Mouse (Mus musculus) forebrain, embryonic 11.5 days (tissue): Measurements from ENCODE around the gene Iqgap2. TPM values are rescaled to one million over a fixed set of nuclear protein-coding genes. Genes with fewer than 3 reads are reported as not detected.

Experiments used
- ATAC-seq: fragments of 200-750 bp; cut with Nextera tagmentation; replicated peaks from 2 replicates; pipeline ENCODE4 v1.8.0; 2017; ENCODE audit warnings: moderate TSS enrichment; ENCODE audit not compliant: low FRiP score
- DNase-seq: peaks from one replicate; pipeline ENCODE4 v3.0.0-alpha.2; 2017; ENCODE audit warnings: low spot score
- H3K27ac ChIP-seq: fragments of 300-500 bp; sonication (generic); 2 replicates; pipeline ENCODE4 v1.5.1; 2014; ENCODE audit warnings: low read depth, low read length
- H3K27me3 ChIP-seq: fragments of 300-500 bp; sonication (generic); 2 replicates; pipeline ENCODE4 v1.6.1; 2014; ENCODE audit warnings: mild to moderate bottlenecking, low read length, mixed read lengths; ENCODE audit not compliant: control insufficient read depth, insufficient read depth
- H3K36me3 ChIP-seq: fragments of 300-500 bp; sonication (generic); 2 replicates; pipeline ENCODE4 v1.6.1; 2014; ENCODE audit warnings: mild to moderate bottlenecking, low read length, moderate library complexity, mixed read lengths; ENCODE audit not compliant: control insufficient read depth, insufficient read depth
- H3K4me1 ChIP-seq: fragments of 300-500 bp; sonication (generic); replicated peaks from 2 replicates; pipeline ENCODE4 v1.6.1; 2014; ENCODE audit warnings: low read length, mixed read lengths; ENCODE audit not compliant: control insufficient read depth, insufficient read depth
- H3K4me2 ChIP-seq: fragments of 300-500 bp; sonication (generic); 2 replicates; pipeline ENCODE4 v1.6.1; 2014; ENCODE audit warnings: low read depth, mild to moderate bottlenecking, low read length, moderate library complexity, mixed read lengths; ENCODE audit not compliant: severe bottlenecking
- H3K4me3 ChIP-seq: fragments of 300-500 bp; sonication (generic); 2 replicates; pipeline ENCODE4 v1.5.1; 2014; ENCODE audit warnings: low read depth, low read length
- H3K9ac ChIP-seq: fragments of 300-500 bp; sonication (generic); 2 replicates; pipeline ENCODE4 v1.6.1; 2014; ENCODE audit warnings: low read length
- H3K9me3 ChIP-seq: fragments of 300-500 bp; sonication (generic); 2 replicates; pipeline ENCODE4 v1.6.1; 2016; ENCODE audit warnings: low read length, mixed read lengths; ENCODE audit not compliant: control insufficient read depth
- WGBS: fragments of 180-500 bp; shearing (Covaris S2); extraction: QIAGEN DNeasy Blood & Tissue Kit; methylation state at CpG from one replicate; pipeline ENCODE4 v1.1.7; 2014; 5-methylcytosine and 5-hydroxymethylcytosine counted together
- polyA plus RNA-seq: library from polyadenylated mRNA; unstranded; fragments of >200 nt; fragmentation: Nextera tagmentation; extraction: Ambion mirVana; gene quantifications from 2 replicates; pipeline ENCODE4 v1.2.1, GENCODE M21; 2014

Iqgap2 gene
- polyA plus RNA-seq, 1 experiment from 2014 or later = 20.1 TPM

DNA sequence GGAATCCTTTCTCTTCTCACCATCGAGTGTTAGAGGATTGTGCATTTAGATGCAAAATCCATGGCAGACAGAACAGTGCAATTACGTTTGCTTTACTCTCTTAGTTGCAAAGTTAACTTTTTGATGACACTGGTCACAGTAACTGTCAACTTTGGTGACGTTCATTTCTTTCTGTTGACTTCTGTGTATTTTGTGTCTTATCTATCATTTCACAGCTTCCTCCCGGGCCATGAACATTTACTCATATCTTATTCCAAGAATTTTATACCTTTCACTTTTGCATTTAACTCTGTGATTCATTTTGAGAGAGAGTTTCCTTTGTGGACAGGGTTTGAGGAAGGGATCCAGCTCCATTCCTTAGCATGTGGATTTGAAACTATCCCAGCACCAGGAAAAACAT is 238.0 kb downstream of the Iqgap2 start:
- no peak overlapping the region for H3K4me2 ChIP-seq
- 86% methylated on average over 4 of the region's 4 CpGs for WGBS
- H3K4me1 ChIP-seq = 0 out of 2 replicates have a peak, but pooled peaks cover 2% of the 10 kb centered on the region
- H3K4me3 ChIP-seq = no peak overlapping the region
- H3K27ac ChIP-seq = no peak overlapping the region
- H3K36me3 ChIP-seq = no peaks in the 10 kb centered on the region
- DNase-seq (no peak), ATAC-seq (no peak)
- no peaks in the 10 kb centered on the region for H3K9me3 ChIP-seq
- H3K9ac ChIP-seq = no peak overlapping the region
- H3K27me3 ChIP-seq = no peaks in the 10 kb centered on the region

DNA sequence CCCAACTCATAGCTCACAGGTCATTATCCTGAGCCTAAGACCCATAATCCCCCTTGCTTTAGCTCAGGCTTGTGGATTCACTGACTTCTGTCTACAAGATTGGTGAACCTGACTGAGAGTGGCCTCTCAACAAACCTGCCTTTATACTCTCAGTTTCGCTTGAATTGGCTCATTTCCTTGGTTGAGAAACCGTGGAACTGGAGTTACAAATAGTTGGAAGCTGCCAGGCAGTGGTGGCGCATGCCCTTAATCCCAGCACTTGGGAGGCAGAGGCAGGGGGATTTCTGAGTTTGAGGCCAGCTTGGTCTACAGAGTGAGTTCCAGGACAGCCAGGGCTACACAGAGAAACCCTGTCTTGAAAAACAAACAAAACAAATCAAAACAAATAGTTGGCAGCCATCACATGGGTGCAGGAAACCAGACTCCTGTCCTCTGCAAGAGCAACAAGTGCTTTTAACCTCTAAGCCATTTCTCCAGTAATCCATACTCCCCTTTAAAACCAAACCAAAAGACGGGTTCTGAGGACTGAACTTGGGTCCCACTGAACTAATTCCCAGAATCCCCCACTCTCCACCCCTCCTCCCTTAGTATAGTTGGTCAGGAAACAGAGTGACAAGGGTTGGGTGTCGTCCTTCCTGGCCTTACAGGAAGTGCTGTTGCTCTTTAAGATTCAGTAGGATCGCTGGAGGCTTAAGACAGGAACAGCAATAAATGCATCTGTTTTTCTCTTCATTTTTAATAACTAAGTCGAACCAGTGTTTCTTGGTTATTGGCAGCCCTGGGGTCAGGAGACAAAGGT is 239.7 kb downstream of the Iqgap2 start:
- no peak for DNase-seq
- no peak for ATAC-seq
- Histone ChIP-seq H3K9me3 (no peaks in the 10 kb centered on the region), H3K4me3 (no peak overlapping the region), H3K27ac (no peak overlapping the region), H3K36me3 (no peaks in the 10 kb centered on the region), H3K4me2 (no peak overlapping the region), H3K4me1 (no peaks in the 10 kb centered on the region), H3K9ac (no peak overlapping the region), H3K27me3 (no peaks in the 10 kb centered on the region)
- WGBS = 84% methylated on average over 7 of the region's 7 CpGs

GRCm38 (mm10) chr13:95649941-95650340 is 241.8 kb downstream of the Iqgap2 start:
- DNase-seq = no peak
- H3K4me2 ChIP-seq = no peak overlapping the region
- H3K9me3 ChIP-seq = no peaks in the 10 kb centered on the region
- H3K4me1 ChIP-seq = no peaks in the 10 kb centered on the region
- H3K36me3 ChIP-seq = no peaks in the 10 kb centered on the region; the same call in 1 of the 2 replicates
- 95% methylated on average over 3 of the region's 3 CpGs for WGBS
- H3K4me3 ChIP-seq = no peak overlapping the region
- no peaks in the 10 kb centered on the region for H3K27me3 ChIP-seq
- ATAC-seq = no peak
- no peak overlapping the region for H3K27ac ChIP-seq
- no peak overlapping the region for H3K9ac ChIP-seq

- Histone ChIP-seq H3K4me2 (no peak overlapping the region), H3K36me3 (no peaks in the 10 kb centered on the region; the same call in 1 of the 2 replicates), H3K9me3 (no peaks in the 10 kb centered on the region), H3K27me3 (no peaks in the 10 kb centered on the region), H3K4me3 (no peak overlapping the region), H3K9ac (no peak overlapping the region), H3K4me1 (no peaks in the 10 kb centered on the region), H3K27ac (no peak overlapping the region)
- DNase-seq (no peak), ATAC-seq (no peak)
- WGBS = 89% methylated on average over 4 of the region's 4 CpGs
Observed at GRCm38 (mm10) chr13:95647248-95647647, 244.5 kb downstream of the Iqgap2 start.

GRCm38 (mm10) chr13:95646687-95647111 is 245.0 kb downstream of the Iqgap2 start:
- no peaks in the 10 kb centered on the region for H3K4me1 ChIP-seq
- H3K4me2 ChIP-seq = no peak overlapping the region
- ATAC-seq (no peak), DNase-seq (no peak)
- 82% methylated on average over 9 of the region's 9 CpGs for WGBS
- no peak overlapping the region for H3K4me3 ChIP-seq
- no peaks in the 10 kb centered on the region for H3K9me3 ChIP-seq
- no peaks in the 10 kb centered on the region; the same call in 1 of the 2 replicates for H3K36me3 ChIP-seq
- H3K9ac ChIP-seq = no peak overlapping the region
- no peak overlapping the region for H3K27ac ChIP-seq
- no peaks in the 10 kb centered on the region for H3K27me3 ChIP-seq

DNA sequence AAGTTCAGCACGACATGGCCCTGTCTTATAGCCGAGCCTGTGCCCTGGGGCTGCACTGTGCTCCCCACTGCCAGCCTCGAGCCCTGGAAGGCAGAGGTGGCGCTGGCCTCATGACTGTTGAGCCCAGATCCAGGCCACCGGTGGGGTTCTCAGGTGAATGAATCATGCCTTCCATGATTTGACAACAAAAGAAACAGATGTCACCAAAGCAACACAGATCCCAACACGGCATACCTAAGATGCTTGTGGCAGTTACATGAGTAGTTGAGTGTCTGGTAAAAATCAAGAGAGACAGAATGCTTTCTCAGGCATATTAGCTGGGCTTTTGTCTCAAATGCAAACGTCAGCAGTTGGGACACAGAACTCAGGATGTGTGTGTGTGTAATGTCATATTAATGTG is 248.0 kb downstream of the Iqgap2 start:
- no peaks in the 10 kb centered on the region; the same call in 1 of the 2 replicates for H3K36me3 ChIP-seq
- no peak overlapping the region for H3K4me3 ChIP-seq
- no peaks in the 10 kb centered on the region for H3K9me3 ChIP-seq
- no peak overlapping the region for H3K4me2 ChIP-seq
- DNase-seq (no peak), ATAC-seq (no peak)
- no peaks in the 10 kb centered on the region for H3K27me3 ChIP-seq
- no peak overlapping the region for H3K9ac ChIP-seq
- no peak overlapping the region for H3K27ac ChIP-seq
- peaks cover 5% of the 10 kb centered on the region; the same call in 1 of the 2 replicates for H3K4me1 ChIP-seq
- 80% methylated on average over 7 of the region's 7 CpGs for WGBS

- H3K27me3 ChIP-seq = no peaks in the 10 kb centered on the region
- H3K4me1 ChIP-seq = peaks cover 5% of the 10 kb centered on the region; the same call in 1 of the 2 replicates
- no peak overlapping the region for H3K4me3 ChIP-seq
- no peak overlapping the region for H3K4me2 ChIP-seq
- no peaks in the 10 kb centered on the region for H3K9me3 ChIP-seq
- ATAC-seq (no peak), DNase-seq (no peak)
- H3K27ac ChIP-seq = no peak overlapping the region
- no peaks in the 10 kb centered on the region; the same call in 1 of the 2 replicates for H3K36me3 ChIP-seq
- WGBS = 96% methylated on average over 17 of the region's 17 CpGs
- no peak overlapping the region for H3K9ac ChIP-seq
Observed at GRCm38 (mm10) chr13:95641061-95641986, 250.4 kb downstream of the Iqgap2 start.

- Histone ChIP-seq H3K4me2 (no peak overlapping the region), H3K4me1 (peaks cover 5% of the 10 kb centered on the region; the same call in 1 of the 2 replicates), H3K9ac (no peak overlapping the region), H3K36me3 (no peaks in the 10 kb centered on the region; the same call in 1 of the 2 replicates), H3K27me3 (no peaks in the 10 kb centered on the region), H3K9me3 (no peaks in the 10 kb centered on the region), H3K27ac (no peak overlapping the region), H3K4me3 (no peak overlapping the region)
- no peak for ATAC-seq
- DNase-seq = no peak
- 88% methylated on average over 1 of the region's 1 CpGs for WGBS
Observed at GRCm38 (mm10) chr13:95640408-95640807, 251.3 kb downstream of the Iqgap2 start.
